Mouse (Mus musculus): Measurements from ENCODE around the gene Nek7. TPM values are rescaled to one million over a fixed set of nuclear protein-coding genes. Genes with fewer than 3 reads are reported as not detected.

The Nek7 gene
- polyA plus RNA-seq, 1 experiment from 2014 or later: 47.8 TPM

DNA sequence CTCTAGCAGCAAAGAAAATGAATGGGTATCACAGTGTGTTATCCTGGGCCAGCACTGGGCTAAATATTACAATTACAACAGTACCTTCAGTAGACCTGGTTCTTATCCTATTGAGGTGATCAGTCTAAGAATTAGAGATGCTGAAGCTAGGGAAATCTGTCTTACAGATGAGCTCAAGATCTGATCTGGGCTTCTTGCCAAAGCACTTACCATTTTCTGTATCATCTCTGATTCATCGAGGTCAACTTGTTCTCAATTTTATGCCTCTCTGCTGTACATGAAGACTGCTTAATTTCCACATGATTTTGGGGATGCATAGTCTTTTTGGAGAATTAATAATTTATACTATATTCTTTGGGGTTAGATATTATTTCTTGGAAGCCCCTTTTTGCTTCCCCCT is 173.1 kb downstream of the Nek7 start:
- H3K9me3 ChIP-seq (replicated peaks; ENCODE audit: control insufficient read depth, low read length): no peaks in the 10 kb centered on the region
- no peaks in the 10 kb centered on the region for H3K36me3 ChIP-seq (ENCODE audit: control insufficient read depth, insufficient read depth)
- ATAC-seq (replicated peaks; ENCODE audit: extremely low read depth, insufficient read depth, low FRiP score): no peak
- H3K27me3 ChIP-seq (ENCODE audit: control insufficient read depth, insufficient read depth, low read length): no peaks in the 10 kb centered on the region
- no peak overlapping the region for H3K4me3 ChIP-seq (ENCODE audit: low read length)
- no peak overlapping the region for H3K9ac ChIP-seq (ENCODE audit: low read length)
- H3K4me2 ChIP-seq (ENCODE audit: low read depth, low read length): no peak overlapping the region
- no peaks in the 10 kb centered on the region for H3K4me1 ChIP-seq (ENCODE audit: control insufficient read depth, insufficient read depth, low read length)
- H3K27ac ChIP-seq (ENCODE audit: low read length): no peak overlapping the region
- WGBS: 79% methylated on average over 1 of the region's 1 CpGs

Other genes with a start within 250 kb of the Nek7 start
- gene Lhx9, start 228.4 kb upstream of the Nek7 start, polyA plus RNA-seq (2015; fragmentation: Nextera tagmentation; extraction: Ambion mirVana): 0.14 and 0.25 TPM in 2 replicates
- 26.8 and 29.4 TPM in 2 replicates for gene 2310009B15Rik, start 236.7 kb upstream of the Nek7 start, polyA plus RNA-seq (2015; fragmentation: Nextera tagmentation; extraction: Ambion mirVana)

Measured in heart, embryonic 16.5 days (tissue).